Mouse (Mus musculus): ENCODE data around the gene Kcnh2.

- TF ChIP-seq POLR2A (IDR thresholded peaks at IDR 0.05; ENCODE audit: low read depth, low read length), result no peak
- no peak for TF ChIP-seq CTCF (conservative IDR thresholded peaks at IDR 0.05; ENCODE audit: insufficient read depth, insufficient read length, low read depth, low read length)
Observed at GRCm38 (mm10) chr5:24381486-24381885, 30.1 kb upstream of the Kcnh2 start.

Data from kidney, adult 2 months (tissue).